Mouse (Mus musculus) kidney, embryonic 14.5 days (tissue): Measurements from ENCODE around the gene Gfer. TPM values are rescaled to one million over a fixed set of nuclear protein-coding genes. Genes with fewer than 3 reads are reported as not detected.

Experiments
- ATAC-seq: fragments of 200-750 bp; cut with Nextera tagmentation; 2 replicates; pipeline ENCODE4 v1.8.0; 2017; ENCODE audit warnings: moderate number of reproducible peaks, mild to moderate bottlenecking, moderate TSS enrichment, moderate library complexity; ENCODE audit not compliant: low FRiP score, low TSS enrichment
- H3K27ac ChIP-seq: fragments of 300-500 bp; sonication (generic); 2 replicates; pipeline ENCODE4 v1.5.1; 2014; ENCODE audit warnings: low read depth, mild to moderate bottlenecking, low read length, moderate library complexity, mixed read lengths
- H3K27me3 ChIP-seq: fragments of 300-500 bp; sonication (generic); 2 replicates; pipeline ENCODE4 v1.6.1; 2014; ENCODE audit warnings: mild to moderate bottlenecking, low read length; ENCODE audit not compliant: control insufficient read depth, insufficient read depth
- H3K36me3 ChIP-seq: fragments of 300-500 bp; sonication (generic); 2 replicates; pipeline ENCODE4 v1.6.1; 2014; ENCODE audit warnings: low read length, mixed read lengths; ENCODE audit not compliant: control insufficient read depth, insufficient read depth
- H3K4me1 ChIP-seq: fragments of 300-500 bp; sonication (generic); 2 replicates; pipeline ENCODE4 v1.6.1; 2014; ENCODE audit warnings: low read length, mixed read lengths; ENCODE audit not compliant: control insufficient read depth, insufficient read depth
- H3K4me2 ChIP-seq: fragments of 300-500 bp; sonication (generic); replicated peaks from 2 replicates; pipeline ENCODE4 v1.6.1; 2014; ENCODE audit warnings: low read depth, mild to moderate bottlenecking, low read length
- H3K4me3 ChIP-seq: fragments of 300-500 bp; sonication (generic); 2 replicates; pipeline ENCODE4 v1.5.1; 2014; ENCODE audit warnings: mild to moderate bottlenecking, low read length
- H3K9ac ChIP-seq: fragments of 300-500 bp; sonication (generic); 2 replicates; pipeline ENCODE4 v1.6.1; 2014; ENCODE audit warnings: low read depth, mild to moderate bottlenecking, low read length, moderate library complexity
- H3K9me3 ChIP-seq: fragments of 300-500 bp; sonication (generic); 2 replicates; pipeline ENCODE4 v1.6.1; 2016; ENCODE audit warnings: low read length; ENCODE audit not compliant: control insufficient read depth
- WGBS: fragments of 180-500 bp; shearing (Covaris S2); extraction: QIAGEN DNeasy Blood & Tissue Kit; methylation state at CpG from one replicate; pipeline ENCODE4 v1.1.7; 2014; 5-methylcytosine and 5-hydroxymethylcytosine counted together
- polyA plus RNA-seq: library from polyadenylated mRNA; unstranded; fragments of >200 nt; fragmentation: Nextera tagmentation; extraction: Ambion mirVana; gene quantifications from 2 replicates; pipeline ENCODE4 v1.2.1, GENCODE M21; 2014

The Gfer gene
- polyA plus RNA-seq, 1 experiment from 2014 or later = 54.4 TPM

- Histone ChIP-seq H3K4me1 (peaks cover 47% of the 10 kb centered on the region), H3K27ac (peak overlapping the region; percentile 76), H3K27me3 (no peaks in the 10 kb centered on the region), H3K4me3 (peak overlapping the region; percentile 12; the same call in 1 of the 2 replicates), H3K9ac (peak overlapping the region; percentile 28; the same call in 1 of the 2 replicates), H3K4me2 (peak overlapping the region; percentile 22), H3K36me3 (peaks cover 15% of the 10 kb centered on the region), H3K9me3 (no peaks in the 10 kb centered on the region)
- ATAC-seq = no peak
- WGBS = 36% methylated on average over 7 of the region's 7 CpGs
Observed at GRCm38 (mm10) chr17:24644030-24644715, 51.8 kb downstream of the Gfer start.

Other genes with a start within 250 kb of the Gfer start
- gene E4f1, start 225.8 kb downstream of the Gfer start, polyA plus RNA-seq = 21.6 and 23.2 TPM in 2 replicates
- 54.1 and 65.0 TPM in 2 replicates for gene Pgp, start 225.8 kb downstream of the Gfer start, polyA plus RNA-seq
- 0.71 and 1.6 TPM in 2 replicates for gene Bricd5, start 222.3 kb downstream of the Gfer start, polyA plus RNA-seq
- gene Mlst8, start 217.1 kb downstream of the Gfer start, polyA plus RNA-seq = 36.4 and 36.9 TPM in 2 replicates
- 1.6 and 1.8 TPM in 2 replicates for gene Caskin1, start 207.6 kb downstream of the Gfer start, polyA plus RNA-seq
- 69.0 and 88.5 TPM in 2 replicates for gene Traf7, start 168.2 kb downstream of the Gfer start, polyA plus RNA-seq
- gene Rab26, start 161.9 kb downstream of the Gfer start, polyA plus RNA-seq = 2.7 and 2.8 TPM in 2 replicates
- gene Pkd1, start 146.3 kb downstream of the Gfer start, polyA plus RNA-seq = 16.7 and 31.6 TPM in 2 replicates
- gene Tsc2, start 63.5 kb downstream of the Gfer start, polyA plus RNA-seq = 48.3 and 55.4 TPM in 2 replicates
- 14.2 and 17.0 TPM in 2 replicates for gene Nthl1, start 63.5 kb downstream of the Gfer start, polyA plus RNA-seq
- 86.1 and 95.5 TPM in 2 replicates for gene Slc9a3r2, start 45.8 kb downstream of the Gfer start, polyA plus RNA-seq
- gene Npw, start 37.7 kb downstream of the Gfer start, polyA plus RNA-seq = 0.66 TPM in 1 of 2 replicates, not detected in the other
- gene Zfp598, start 26.5 kb downstream of the Gfer start, polyA plus RNA-seq = 25.3 and 34.4 TPM in 2 replicates
- gene Syngr3, start 6.2 kb downstream of the Gfer start, polyA plus RNA-seq = 1.0 and 1.2 TPM in 2 replicates
- gene Noxo1, start 78 bp upstream of the Gfer start, polyA plus RNA-seq = 3.1 and 3.5 TPM in 2 replicates
- 64.8 and 105 TPM in 2 replicates for gene Tbl3, start 11.5 kb upstream of the Gfer start, polyA plus RNA-seq
- 0.62 TPM in 1 of 2 replicates, not detected in the other for gene Rnf151, start 21.9 kb upstream of the Gfer start, polyA plus RNA-seq
- gene Rps2, start 22.0 kb upstream of the Gfer start, polyA plus RNA-seq = 1,741 and 1,827 TPM in 2 replicates
- gene Ndufb10, start 28.3 kb upstream of the Gfer start, polyA plus RNA-seq = 225 and 229 TPM in 2 replicates
- not detected in 2 replicates for gene Rpl3l, start 31.7 kb upstream of the Gfer start, polyA plus RNA-seq
- 35.2 and 39.0 TPM in 2 replicates for gene Msrb1, start 40.5 kb upstream of the Gfer start, polyA plus RNA-seq
- 32.7 and 35.9 TPM in 2 replicates for gene Hs3st6, start 56.8 kb upstream of the Gfer start, polyA plus RNA-seq
- gene Meiob, start 108.1 kb upstream of the Gfer start, polyA plus RNA-seq = 0.19 TPM in 1 of 2 replicates, not detected in the other
- 46.6 and 55.4 TPM in 2 replicates for gene Hagh, start 144.0 kb upstream of the Gfer start, polyA plus RNA-seq
- gene Fahd1, start 154.2 kb upstream of the Gfer start, polyA plus RNA-seq = 30.4 and 34.1 TPM in 2 replicates
- 0.49 and 1.0 TPM in 2 replicates for gene Igfals, start 169.8 kb upstream of the Gfer start, polyA plus RNA-seq
- gene Nubp2, start 190.2 kb upstream of the Gfer start, polyA plus RNA-seq = 57.1 and 61.8 TPM in 2 replicates
- 32.1 and 36.8 TPM in 2 replicates for gene Spsb3, start 190.5 kb upstream of the Gfer start, polyA plus RNA-seq
- gene Eme2, start 198.9 kb upstream of the Gfer start, polyA plus RNA-seq = 18.2 and 25.2 TPM in 2 replicates
- 102 and 111 TPM in 2 replicates for gene Mrps34, start 199.0 kb upstream of the Gfer start, polyA plus RNA-seq
- gene Nme3, start 200.3 kb upstream of the Gfer start, polyA plus RNA-seq = 84.6 and 99.5 TPM in 2 replicates
- 23.9 and 31.8 TPM in 2 replicates for gene Mapk8ip3, start 240.8 kb upstream of the Gfer start, polyA plus RNA-seq